Mouse (Mus musculus) right cerebral cortex, postnatal 25 days (tissue): ENCODE results near the gene Krt28.
A peak's percentile ranks its signal among the peaks of the same experiment; 100 is the strongest.

ENCODE experiments used
- DNase-seq: peaks from one replicate; pipeline ENCODE4 v3.0.0; 2022

Krt28 gene

GRCm38 (mm10) chr11:99374803-99375202 is at the start of gene Krt28:
Gene Krt28 (minus strand): TSS chr11:99374903.
- DNase-seq = no peak

- no peak for DNase-seq
These were observed 47.5 kb upstream of the Krt28 start, which contains the start of gene Krt12 for GRCm38 (mm10) chr11:99422159-99422558. Gene Krt12 (minus strand): TSS chr11:99422259.

GRCm38 (mm10) chr11:99420586-99420985 is 45.9 kb upstream of the Krt28 start:
- DNase-seq = no peak

- DNase-seq = peak; percentile 31
These were observed 43.1 kb upstream of the Krt28 start for GRCm38 (mm10) chr11:99417819-99418218.

- peak; percentile 52 for DNase-seq
These were observed 42.2 kb upstream of the Krt28 start for GRCm38 (mm10) chr11:99416902-99417301.

- no peak for DNase-seq
These were observed 39.9 kb upstream of the Krt28 start for GRCm38 (mm10) chr11:99414463-99415147.

GRCm38 (mm10) chr11:99413247-99413646 is 38.5 kb upstream of the Krt28 start:
- DNase-seq = no peak

GRCm38 (mm10) chr11:99406186-99406585 is 31.5 kb upstream of the Krt28 start:
- DNase-seq = no peak

GRCm38 (mm10) chr11:99399956-99400549 is 25.4 kb upstream of the Krt28 start:
- DNase-seq = no peak

- no peak for DNase-seq
These were observed 24.1 kb upstream of the Krt28 start for GRCm38 (mm10) chr11:99398832-99399231.

GRCm38 (mm10) chr11:99398084-99398483 is 23.4 kb upstream of the Krt28 start:
- DNase-seq = no peak

- DNase-seq = no peak
These were observed 22.0 kb upstream of the Krt28 start for GRCm38 (mm10) chr11:99396661-99397060.

GRCm38 (mm10) chr11:99396034-99396433 is 21.3 kb upstream of the Krt28 start:
- DNase-seq = no peak

GRCm38 (mm10) chr11:99392492-99392891 is 17.8 kb upstream of the Krt28 start:
- peak; percentile 23 for DNase-seq

GRCm38 (mm10) chr11:99391375-99391774 is 16.7 kb upstream of the Krt28 start:
- no peak for DNase-seq

- no peak for DNase-seq
These were observed 16.2 kb upstream of the Krt28 start for GRCm38 (mm10) chr11:99390866-99391265.

- no peak for DNase-seq
These were observed 14.6 kb upstream of the Krt28 start, which contains the start of gene Krt10 for GRCm38 (mm10) chr11:99389264-99389663. Gene Krt10 (minus strand): TSS chr11:99389364.

GRCm38 (mm10) chr11:99388661-99389060 is 14.0 kb upstream of the Krt28 start:
- DNase-seq = no peak

GRCm38 (mm10) chr11:99385813-99386721 is 11.4 kb upstream of the Krt28 start:
- DNase-seq = peak; percentile 88

- DNase-seq = peak; percentile 54
These were observed 4.9 kb upstream of the Krt28 start for GRCm38 (mm10) chr11:99379568-99379967.

- peak; percentile 50 for DNase-seq
These were observed 4.8 kb downstream of the Krt28 start for GRCm38 (mm10) chr11:99369853-99370451.

GRCm38 (mm10) chr11:99369229-99369628 is 5.5 kb downstream of the Krt28 start:
- DNase-seq = no peak

GRCm38 (mm10) chr11:99366791-99367190 is 7.9 kb downstream of the Krt28 start:
- no peak for DNase-seq
